Mouse (Mus musculus) cerebellum, adult 2 months (tissue): Measurements from ENCODE around the gene Ap5z1.

ENCODE experiments used
- CTCF ChIP-seq: fragments of 200-500 bp; IDR thresholded peaks from 2 replicates; pipeline ENCODE4 v1.5.1; 2011; ENCODE audit warnings: low read depth, mild to moderate bottlenecking, control low read depth, low read length, moderate library complexity, borderline replicate concordance; ENCODE audit not compliant: insufficient read depth
- POLR2A ChIP-seq: fragments of 200-500 bp; IDR thresholded peaks from 2 replicates; pipeline ENCODE4 v1.6.1; 2011; ENCODE audit warnings: low read length, control low read depth, borderline replicate concordance; ENCODE audit not compliant: insufficient read depth

DNA sequence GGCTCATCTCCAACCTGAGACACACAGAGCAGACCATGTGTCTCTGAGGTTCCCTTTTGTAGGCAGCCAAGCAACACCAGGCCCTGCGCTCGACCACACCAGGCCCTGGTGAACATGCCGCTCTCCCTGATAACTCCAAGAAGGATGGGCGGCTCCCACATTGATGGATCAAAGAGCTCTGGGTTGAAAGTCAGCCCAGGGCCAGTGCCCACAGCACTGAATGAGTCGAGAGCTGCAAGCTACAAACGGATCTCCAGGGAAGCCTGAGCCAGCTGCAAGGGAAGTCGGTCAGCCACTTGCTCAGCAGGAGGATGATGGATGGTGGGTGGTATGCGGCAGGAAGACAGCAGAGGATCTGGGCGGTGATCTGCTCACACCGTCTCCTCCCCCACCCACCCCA lies 6.4 kb upstream of the Ap5z1 start:
- no peak for TF ChIP-seq POLR2A
- TF ChIP-seq CTCF, result no peak
